Mouse (Mus musculus) testis, adult 2 months (tissue): ENCODE measurements at regions not wholly inside any gene's neighbourhood (a gene's known extent, or its start where the extent isn't known, plus 50 kb on each side); places are given as distances from the start of the nearest gene placed in this dataset.

Source experiments
- CTCF ChIP-seq: fragments of 200-500 bp; IDR thresholded peaks from 2 replicates; pipeline ENCODE4 v1.5.1; 2012; ENCODE audit warnings: low read depth, mild to moderate bottlenecking, inconsistent platforms, low read length, moderate library complexity; ENCODE audit not compliant: control insufficient read depth, insufficient read depth, insufficient replicate concordance
- POLR2A ChIP-seq: fragments of 200-500 bp; IDR thresholded peaks from 2 replicates; pipeline ENCODE4 v1.6.1; 2012; ENCODE audit warnings: low read depth, mild to moderate bottlenecking, inconsistent platforms, low read length, moderate library complexity; ENCODE audit not compliant: control insufficient read depth

DNA sequence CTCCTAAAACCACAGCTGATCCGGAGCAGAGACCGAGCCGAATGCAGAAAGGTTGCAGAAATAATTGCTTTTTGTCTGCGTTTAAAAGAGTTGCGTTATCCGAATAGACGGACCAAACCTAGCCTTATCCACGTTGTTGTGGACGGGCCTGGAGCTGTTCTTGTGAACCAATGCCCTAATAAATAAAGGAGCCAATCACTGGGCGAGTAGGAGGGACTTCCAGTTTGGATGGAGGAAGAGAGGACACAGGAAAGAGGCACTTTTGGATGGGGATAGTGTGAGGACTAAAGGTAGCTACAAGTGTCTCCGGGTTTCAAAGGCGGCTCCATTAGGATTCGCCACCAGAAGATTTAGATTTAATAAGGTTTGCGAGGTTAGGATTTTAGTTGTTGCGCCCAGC is 69.4 kb upstream of the Arid2 start:
- no peak for TF ChIP-seq POLR2A
- no peak for TF ChIP-seq CTCF
